Mouse (Mus musculus): Measurements from ENCODE around the gene Dap3. TPM values are rescaled to one million over a fixed set of nuclear protein-coding genes. Genes with fewer than 3 reads are reported as not detected.
A peak's percentile ranks its signal among the peaks of the same experiment; 100 is the strongest.
"Not testable (repeated sequence)": the region's sequence is repeated elsewhere in the genome, so short reads cannot be mapped to it uniquely, and the experiment has no call there.

The Dap3 gene
- total RNA-seq, 2 experiments from 2014 or later = 102 to 116 TPM

DNA sequence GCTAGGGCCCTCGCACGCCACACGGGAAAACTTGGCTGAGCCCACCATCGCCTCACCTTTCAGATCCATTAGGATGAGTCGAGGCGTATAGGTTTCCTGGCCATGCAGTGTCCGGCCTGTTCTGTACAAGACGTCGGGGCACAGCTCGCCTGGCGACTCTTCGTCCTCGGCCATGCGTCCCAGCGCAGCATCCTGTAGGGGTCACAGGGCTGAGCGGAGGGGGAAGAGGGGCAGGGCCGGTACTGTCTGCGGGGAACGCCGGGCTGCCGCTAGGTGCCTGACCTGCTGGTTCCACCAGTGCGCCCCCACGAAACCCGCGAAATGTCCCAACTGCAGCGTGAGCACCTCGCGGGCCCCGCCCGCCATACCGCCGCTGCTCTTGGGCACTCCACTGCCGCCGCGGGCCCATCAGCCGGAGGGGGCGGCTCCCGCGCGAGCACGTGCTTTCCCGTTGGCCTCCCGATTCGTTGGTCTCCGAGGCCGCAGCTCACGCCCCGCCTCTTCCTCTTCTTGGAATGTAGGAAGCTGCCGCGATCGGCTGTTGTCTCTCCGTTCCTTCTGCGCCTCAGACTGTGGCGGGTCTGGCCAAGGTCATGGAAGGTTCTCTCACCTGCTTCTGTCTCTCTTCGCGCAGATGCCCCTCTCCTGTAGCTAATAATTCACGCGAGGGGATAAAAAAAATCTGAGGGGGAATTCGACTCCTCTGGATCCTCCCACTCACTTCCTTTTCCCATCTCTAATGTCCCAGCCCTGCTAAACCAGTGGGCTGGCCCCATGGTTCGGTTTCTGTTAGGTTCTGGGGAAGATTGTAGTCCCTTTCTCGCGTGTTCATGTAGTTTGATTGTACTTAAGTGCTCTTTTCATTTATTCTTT lies 37.2 kb downstream of the Dap3 start, which contains the start of gene Msto1:
Msto1 (minus strand) TSS at position 489 of the 873 bp plus-strand sequence.
- peak; percentile 82 to 88 for DNase-seq (ENCODE audit: extremely low spot score in 1 of 2, low spot score in 1 of 2)

- no peak for DNase-seq (ENCODE audit: extremely low spot score in 1 of 2, low spot score in 1 of 2)
Measured at GRCm38 (mm10) chr3:88912585-88912984, 38.4 kb downstream of the Dap3 start.

GRCm38 (mm10) chr3:88906393-88907159 lies 44.4 kb downstream of the Dap3 start:
- DNase-seq (ENCODE audit: extremely low spot score in 1 of 2, low spot score in 1 of 2) = no peak

DNA sequence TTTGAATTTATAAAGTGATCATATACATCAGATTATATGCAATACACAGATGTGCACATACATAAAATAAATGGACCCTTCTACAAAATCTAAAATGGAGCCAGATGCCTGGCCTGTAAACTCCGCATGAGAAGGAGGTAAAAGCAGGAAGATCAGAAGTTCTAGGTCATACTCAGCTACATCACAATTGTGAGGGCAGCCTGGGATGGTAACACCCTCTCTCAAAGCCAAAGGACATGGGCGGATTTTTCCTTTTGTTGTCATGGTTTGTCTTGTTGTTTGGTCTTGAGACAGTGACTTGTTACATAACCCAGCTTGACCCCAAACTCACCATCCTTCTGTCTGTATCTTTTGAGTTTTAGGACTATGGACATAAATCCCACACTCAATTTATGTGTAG lies 45.2 kb downstream of the Dap3 start:
- no peak for DNase-seq (ENCODE audit: extremely low spot score in 1 of 2, low spot score in 1 of 2)

- no peak for DNase-seq (ENCODE audit: extremely low spot score in 1 of 2, low spot score in 1 of 2)
Measured at GRCm38 (mm10) chr3:88905209-88905608, 45.8 kb downstream of the Dap3 start.

DNA sequence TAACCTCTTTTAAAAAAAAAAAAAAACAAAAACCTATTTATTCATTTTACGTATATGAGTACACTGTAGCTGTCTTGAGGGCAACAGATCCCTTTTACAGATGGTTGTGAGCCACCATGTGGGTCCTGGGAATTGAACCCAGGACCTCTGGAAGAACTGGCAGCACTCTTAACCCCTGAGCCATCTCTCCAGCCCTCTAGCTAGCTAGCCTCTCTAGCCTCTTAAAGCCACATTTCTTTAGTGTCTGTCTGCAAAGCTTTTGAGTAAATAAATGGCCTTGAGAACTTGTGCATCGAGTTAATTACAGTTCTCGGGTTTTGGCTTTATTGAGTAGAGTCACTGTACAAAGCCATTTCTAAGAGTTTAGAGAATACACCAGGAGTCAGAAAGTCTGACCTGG lies 46.2 kb downstream of the Dap3 start:
- DNase-seq (ENCODE audit: extremely low spot score in 1 of 2, low spot score in 1 of 2) = no peak

DNA sequence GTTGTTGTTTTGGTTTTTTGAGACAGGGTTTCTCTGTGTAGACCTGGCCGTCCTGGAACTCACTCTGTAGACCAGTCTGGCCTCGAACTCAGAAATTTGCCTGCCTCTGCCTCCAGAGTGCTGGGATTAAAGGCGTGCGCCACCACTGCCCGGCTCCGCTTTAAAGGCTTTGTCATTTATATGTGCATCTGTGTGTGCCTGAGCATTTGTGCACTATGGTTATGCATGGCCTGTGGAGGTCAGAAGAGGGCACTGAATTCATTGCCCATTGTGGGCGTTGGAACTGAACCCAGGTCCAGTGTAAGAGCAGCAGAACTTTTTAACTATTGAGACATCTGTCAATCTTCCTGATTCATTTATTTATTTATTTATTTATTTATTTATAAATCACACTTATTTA lies 58.0 kb downstream of the Dap3 start:
- DNase-seq (ENCODE audit: extremely low spot score in 1 of 2, low spot score in 1 of 2) = not testable (repeated sequence)

DNA sequence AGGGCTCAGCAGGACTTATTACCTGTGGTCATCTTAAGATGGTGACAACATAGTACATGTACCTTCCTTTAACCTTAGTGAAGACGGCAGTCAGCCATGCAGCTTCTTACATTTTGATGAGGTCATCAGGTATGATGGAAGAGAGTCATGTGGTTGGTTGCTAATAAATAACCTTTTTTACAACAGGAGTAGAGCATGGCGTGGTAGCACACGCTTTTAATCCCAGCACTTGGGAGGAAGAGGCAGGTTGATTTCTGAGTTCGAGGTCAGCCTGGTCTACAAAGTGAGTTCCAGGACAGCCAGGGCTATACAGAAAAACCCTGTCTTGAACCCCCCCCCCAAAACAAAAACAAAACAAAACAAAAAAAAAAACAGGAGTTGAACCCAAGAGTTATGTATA lies 68.4 kb downstream of the Dap3 start:
- DNase-seq (ENCODE audit: extremely low spot score in 1 of 2, low spot score in 1 of 2) = not testable (repeated sequence)

Other genes with a start within 250 kb of the Dap3 start
- gene Rit1, start 234.3 kb downstream of the Dap3 start, total RNA-seq (2021) = 10 to 100 TPM; 45.3 to 46.9 TPM
- gene Syt11, start 176.0 kb downstream of the Dap3 start, total RNA-seq (2021) = 100 to 1,000 TPM; 502 to 559 TPM
- gene Gon4l, start 116.0 kb downstream of the Dap3 start, total RNA-seq (2021) = 10 to 100 TPM; 39.8 to 46.4 TPM
- 10 to 100 TPM; 24.6 to 27.1 TPM for gene Msto1, start 37.2 kb downstream of the Dap3 start, total RNA-seq (2021)
- 10 to 100 TPM; 70.5 to 82.0 TPM for gene Ash1l, start 559 bp downstream of the Dap3 start, total RNA-seq (2021)
- gene Rusc1, start 142.1 kb upstream of the Dap3 start, total RNA-seq (2021) = 100 to 1,000 TPM; 132 to 145 TPM
- gene Gm43738, start 149.9 kb upstream of the Dap3 start, total RNA-seq (2021) = not detected
- gene Fdps, start 150.8 kb upstream of the Dap3 start, total RNA-seq (2021) = 10 to 100 TPM; 86.4 to 99.0 TPM
- gene Pklr, start 185.0 kb upstream of the Dap3 start, total RNA-seq (2021) = not detected
- gene Hcn3, start 209.0 kb upstream of the Dap3 start, total RNA-seq (2021) = 10 to 100 TPM; 10.7 to 16.7 TPM
- 10 to 100 TPM; 39.0 to 46.7 TPM for gene Clk2, start 213.6 kb upstream of the Dap3 start, total RNA-seq (2021)
- 10 to 100 TPM; 67.8 to 73.3 TPM for gene Scamp3, start 226.3 kb upstream of the Dap3 start, total RNA-seq (2021)
- gene Fam189b, start 232.0 kb upstream of the Dap3 start, total RNA-seq (2021) = 10 to 100 TPM; 57.1 to 61.7 TPM

Measured in layer of hippocampus, postnatal 25 days (tissue).